15 mouse cellular contexts compared by ENCODE assay signal in genomic region chr16:43072818-43073594, GRCm38 (mm10).
DNase-seq lines count a peak whose midpoint lies in the region; ATAC-seq and TF ChIP-seq lines count a peak whose summit lies in the region.
"Had no signal": no experiment of that assay in that cellular context is flagged by ENCODE, and none has a peak within 500 bp of the region (broad histone marks: within the 10 kb centered on the region; RNA-seq: fewer than 3 reads in every experiment).

No protein-coding gene starts in this region.

- H3K9me3 ChIP-seq in intestine, embryonic 16.5 days (ENCODE audit: control insufficient read depth, low read length), result no peaks in the 10 kb centered on the region
- H3K9me3 ChIP-seq in intestine, postnatal 0 days (ENCODE audit: control insufficient read depth), result no peaks in the 10 kb centered on the region
- no peaks in the 10 kb centered on the region for H3K9me3 ChIP-seq in liver, embryonic 16.5 days (replicated peaks; ENCODE audit: control insufficient read depth, low read length)
- H3K9me3 ChIP-seq in limb, embryonic 13.5 days, result no peaks in the 10 kb centered on the region
- H3K9me3 ChIP-seq: forebrain, embryonic 10.5 days; hindbrain, embryonic 10.5 days; intestine, embryonic 15.5 days had no signal

- no peaks in the 10 kb centered on the region for H3K27me3 ChIP-seq in intestine, embryonic 16.5 days (replicated peaks; ENCODE audit: control insufficient read depth, insufficient read depth, low read length)
- H3K27me3 ChIP-seq in intestine, postnatal 0 days (replicated peaks; ENCODE audit: control insufficient read depth, insufficient read depth, low read length), result no peaks in the 10 kb centered on the region
- no peaks in the 10 kb centered on the region for H3K27me3 ChIP-seq in liver, embryonic 16.5 days (ENCODE audit: control insufficient read depth, insufficient read depth, low read depth, low read length)
- H3K27me3 ChIP-seq in limb, embryonic 13.5 days, result no peaks in the 10 kb centered on the region
- H3K27me3 ChIP-seq: intestine, embryonic 15.5 days had no signal

- no peak overlapping the region for H3K27ac ChIP-seq in intestine, embryonic 16.5 days (ENCODE audit: low read length)
- H3K27ac ChIP-seq in intestine, postnatal 0 days (ENCODE audit: low read depth, low read length), result no peak overlapping the region
- H3K27ac ChIP-seq in liver, embryonic 16.5 days (ENCODE audit: low read length), result no peak overlapping the region
- H3K27ac ChIP-seq in limb, embryonic 13.5 days, result no peak overlapping the region
- H3K27ac ChIP-seq: forebrain, embryonic 10.5 days; hindbrain, embryonic 10.5 days; intestine, embryonic 15.5 days had no signal

- H3K4me2 ChIP-seq in intestine, embryonic 16.5 days (ENCODE audit: low read depth, low read length), result no peak overlapping the region
- no peak overlapping the region for H3K4me2 ChIP-seq in intestine, postnatal 0 days (replicated peaks; ENCODE audit: low read depth)
- no peak overlapping the region for H3K4me2 ChIP-seq in liver, embryonic 16.5 days (ENCODE audit: low read depth, low read length)
- no peak overlapping the region for H3K4me2 ChIP-seq in limb, embryonic 13.5 days (replicated peaks)
- H3K4me2 ChIP-seq: intestine, embryonic 15.5 days had no signal

- no peaks in the 10 kb centered on the region for H3K36me3 ChIP-seq in intestine, embryonic 16.5 days (ENCODE audit: control insufficient read depth, insufficient read depth, low read length)
- no peaks in the 10 kb centered on the region for H3K36me3 ChIP-seq in intestine, postnatal 0 days (ENCODE audit: control insufficient read depth, insufficient read depth)
- no peaks in the 10 kb centered on the region for H3K36me3 ChIP-seq in liver, embryonic 16.5 days (ENCODE audit: control insufficient read depth, insufficient read depth)
- no peaks in the 10 kb centered on the region for H3K36me3 ChIP-seq in limb, embryonic 13.5 days
- H3K36me3 ChIP-seq: forebrain, embryonic 10.5 days; hindbrain, embryonic 10.5 days; intestine, embryonic 15.5 days had no signal

- 69% methylated on average over 5 of the region's 5 CpGs for WGBS in intestine, embryonic 16.5 days
- 50% methylated on average over 5 of the region's 5 CpGs for WGBS in intestine, postnatal 0 days
- 68% methylated on average over 5 of the region's 5 CpGs for WGBS in liver, embryonic 16.5 days (ENCODE audit: insufficient replicate concordance)
- 84% methylated on average over 5 of the region's 5 CpGs for WGBS in limb, embryonic 13.5 days
- 86% methylated on average over 5 of the region's 5 CpGs for WGBS in lung, adult 2 months

- 0 out of 2 replicates have a peak, but pooled peaks cover 4% of the 10 kb centered on the region for H3K4me1 ChIP-seq in intestine, embryonic 16.5 days (ENCODE audit: control insufficient read depth, insufficient read depth, low read length)
- peaks cover 10% of the 10 kb centered on the region for H3K4me1 ChIP-seq in intestine, postnatal 0 days (replicated peaks; ENCODE audit: control insufficient read depth, insufficient read depth, low read length)
- no peaks in the 10 kb centered on the region for H3K4me1 ChIP-seq in liver, embryonic 16.5 days (ENCODE audit: control insufficient read depth, low read depth, low read length)
- no peaks in the 10 kb centered on the region for H3K4me1 ChIP-seq in limb, embryonic 13.5 days
- H3K4me1 ChIP-seq in lung, adult 2 months (ENCODE audit: control insufficient read depth, insufficient read depth, low read length), result 0 out of 2 replicates have a peak, but pooled peaks cover 2% of the 10 kb centered on the region
- H3K4me1 ChIP-seq: intestine, embryonic 15.5 days had no signal

- TF ChIP-seq POLR2A in brain, embryonic 14.5 days (IDR thresholded peaks at IDR 0.05; ENCODE audit: borderline replicate concordance, extremely low read depth, insufficient read depth, insufficient read length, poor library complexity, severe bottlenecking), result no peak
- TF ChIP-seq POLR2A in lung, adult 2 months (IDR thresholded peaks at IDR 0.05; ENCODE audit: borderline replicate concordance, extremely low read depth, low read depth, low read length), result no peak

- ATAC-seq in intestine, embryonic 16.5 days, result 0 out of 2 replicates have a peak, but pooled peaks have one; percentile 20
- no peak for ATAC-seq in intestine, postnatal 0 days
- ATAC-seq in liver, embryonic 16.5 days (ENCODE audit: low read depth), result peak; percentile 47; the same call in 1 of the 2 replicates
- ATAC-seq in limb, embryonic 13.5 days (ENCODE audit: low FRiP score, low read depth), result peak; percentile 40
- ATAC-seq: intestine, embryonic 15.5 days; lung, postnatal 0 days had no signal

- no peak for TF ChIP-seq CTCF in intestine, postnatal 0 days (IDR thresholded peaks at IDR 0.05; ENCODE audit: low read depth)
- TF ChIP-seq CTCF in brain, embryonic 14.5 days (IDR thresholded peaks at IDR 0.05; ENCODE audit: borderline replicate concordance, extremely low read depth, insufficient read depth, insufficient read length), result no peak
- TF ChIP-seq CTCF in lung, adult 2 months (IDR thresholded peaks at IDR 0.05; ENCODE audit: insufficient read depth, low read length), result no peak

- DNase-seq in liver, result no peak
- peak; percentile 41 for DNase-seq in brain, embryonic 14.5 days (ENCODE audit: low read depth)
- no peak for DNase-seq in lung, adult 2 months
- no peak for DNase-seq in cerebellum, adult 8-10 months
- DNase-seq: cerebellum, adult 9-10 months; left cerebral cortex, postnatal 4 days; thymus, postnatal 4 days had no signal

- no peak overlapping the region for H3K4me3 ChIP-seq in intestine, embryonic 16.5 days (ENCODE audit: low read length)
- no peak overlapping the region for H3K4me3 ChIP-seq in intestine, postnatal 0 days (ENCODE audit: low read depth, low read length)
- no peak overlapping the region for H3K4me3 ChIP-seq in liver, embryonic 16.5 days (ENCODE audit: low read depth, low read length)
- no peak overlapping the region for H3K4me3 ChIP-seq in limb, embryonic 13.5 days
- no peak overlapping the region for H3K4me3 ChIP-seq in lung, adult 2 months (replicated peaks; ENCODE audit: extremely low read depth, low read depth, low read length)
- H3K4me3 ChIP-seq: forebrain, embryonic 10.5 days; hindbrain, embryonic 10.5 days; intestine, embryonic 15.5 days had no signal

- no peak overlapping the region for H3K9ac ChIP-seq in intestine, embryonic 16.5 days (ENCODE audit: low read depth, low read length)
- H3K9ac ChIP-seq in intestine, postnatal 0 days (ENCODE audit: low read depth, low read length), result no peak overlapping the region
- H3K9ac ChIP-seq in liver, embryonic 16.5 days (ENCODE audit: low read depth, low read length), result no peak overlapping the region
- no peak overlapping the region for H3K9ac ChIP-seq in limb, embryonic 13.5 days
- H3K9ac ChIP-seq: intestine, embryonic 15.5 days had no signal
